Mouse (Mus musculus): ENCODE data around the gene Prrg4.
"Not testable (repeated sequence)": the region's sequence is repeated elsewhere in the genome, so short reads cannot be mapped to it uniquely, and the experiment has no call there.

Gene Prrg4

DNA sequence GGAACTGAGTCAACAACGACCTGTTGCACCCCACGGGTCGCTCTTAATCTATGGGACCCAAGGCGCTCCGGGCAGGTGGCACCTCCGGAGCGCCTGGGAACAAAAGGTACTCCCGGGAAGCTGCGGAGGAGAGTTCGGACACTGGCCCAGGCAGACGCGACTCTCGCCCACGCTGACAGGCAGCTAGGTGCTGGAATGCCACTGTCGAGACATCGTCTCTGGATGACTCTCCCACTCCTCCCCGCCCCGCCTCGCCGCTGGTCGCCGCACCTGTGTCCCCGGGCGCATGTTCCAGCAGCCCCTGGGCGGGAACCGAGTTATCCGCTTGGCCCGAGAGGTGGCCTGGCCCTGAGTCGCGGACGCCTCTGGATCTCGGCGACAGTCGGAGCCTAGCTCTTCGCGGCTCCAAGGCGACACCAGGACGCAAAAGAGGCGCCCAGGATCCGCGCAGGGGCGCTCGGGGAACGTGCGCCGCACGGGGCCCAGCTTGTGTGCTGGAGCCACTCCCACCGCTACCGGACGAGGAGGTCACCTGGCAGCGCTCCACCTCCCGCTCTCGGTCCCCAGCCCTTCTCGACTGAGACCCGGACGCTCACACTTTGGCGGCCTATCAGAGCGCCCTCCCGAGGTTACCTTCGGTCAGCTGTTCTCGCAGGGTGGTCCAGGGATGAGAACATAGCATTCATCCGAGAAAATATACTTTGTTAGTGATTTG, at the start of gene Prrg4:
Prrg4 (minus strand) TSS at position 601 of the 715 bp plus-strand sequence.
- DNase-seq (ENCODE audit: low read depth, low spot score), result peak; percentile 57

DNA sequence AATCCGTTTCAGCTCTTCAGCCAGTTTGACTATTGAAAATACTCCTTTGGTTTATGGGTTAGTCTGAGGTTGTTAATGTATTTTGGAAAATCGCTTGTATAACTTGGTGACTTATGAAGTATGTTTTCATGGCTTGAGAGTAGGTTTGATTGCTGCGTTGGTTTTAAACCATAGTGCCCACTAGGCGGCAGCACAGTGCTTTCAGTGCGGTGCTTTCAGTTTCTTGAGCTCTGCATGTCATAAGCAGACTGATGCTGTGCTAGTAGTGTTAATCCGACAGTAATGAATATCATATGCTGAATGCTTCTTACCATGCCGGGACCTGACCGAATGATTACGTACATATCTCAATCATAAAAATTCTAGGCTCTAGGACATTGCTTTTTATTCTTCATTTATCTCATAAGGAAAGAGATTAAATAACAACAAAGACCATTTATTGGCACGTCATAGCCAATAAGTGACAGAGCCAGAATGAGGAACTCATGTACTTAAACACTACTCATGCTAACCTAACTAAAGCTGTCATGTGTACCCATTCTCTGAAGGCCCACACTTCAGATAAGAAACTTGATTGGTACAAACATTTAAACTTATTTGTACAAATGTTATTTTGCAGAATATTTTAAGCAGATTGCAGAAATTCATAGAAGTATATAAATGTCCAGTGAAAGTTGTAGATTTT, 38.3 kb upstream of the Prrg4 start:
- peak; percentile 56 for DNase-seq (ENCODE audit: low read depth, low spot score)

DNA sequence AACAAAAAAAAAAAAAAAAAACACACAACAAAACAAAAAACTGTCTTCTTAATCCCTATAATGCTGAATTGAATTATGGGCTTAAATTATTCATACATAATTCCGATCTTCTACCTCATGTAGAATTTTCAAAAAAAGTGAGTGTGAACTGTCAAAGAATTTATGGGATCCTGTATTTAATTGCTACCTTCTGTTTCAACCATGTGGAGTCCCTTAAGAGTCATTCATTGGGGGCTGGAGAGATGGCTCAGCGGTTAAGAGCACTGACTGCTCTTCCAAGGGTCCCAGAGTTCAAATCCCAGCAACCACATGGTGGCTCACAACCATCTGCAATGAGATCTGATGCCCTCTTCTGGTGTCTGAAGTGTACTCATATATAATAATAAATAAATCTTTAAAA, 37.7 kb upstream of the Prrg4 start:
- DNase-seq (ENCODE audit: low read depth, low spot score), result not testable (repeated sequence)

DNA sequence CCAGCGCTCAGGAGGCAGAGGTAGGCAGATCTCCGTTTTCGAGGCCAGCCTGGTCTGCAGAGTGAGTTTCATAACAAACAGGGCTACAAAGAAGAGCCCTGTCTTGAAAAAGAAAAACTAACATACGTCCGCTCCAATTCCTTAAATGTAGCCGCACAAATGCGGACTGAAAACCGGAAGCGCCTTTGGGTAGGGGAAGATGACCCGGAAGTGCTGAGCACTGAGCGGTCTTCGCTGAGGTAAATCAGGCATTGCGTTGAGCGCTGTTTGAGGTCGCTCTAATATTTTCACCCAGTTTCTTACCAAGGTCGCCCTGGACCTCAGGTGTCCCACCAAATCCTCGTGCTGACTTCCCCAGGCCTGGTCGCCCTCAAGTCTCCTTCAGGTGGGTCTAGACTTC, 36.4 kb upstream of the Prrg4 start:
- no peak for DNase-seq (ENCODE audit: low read depth, low spot score)

DNA sequence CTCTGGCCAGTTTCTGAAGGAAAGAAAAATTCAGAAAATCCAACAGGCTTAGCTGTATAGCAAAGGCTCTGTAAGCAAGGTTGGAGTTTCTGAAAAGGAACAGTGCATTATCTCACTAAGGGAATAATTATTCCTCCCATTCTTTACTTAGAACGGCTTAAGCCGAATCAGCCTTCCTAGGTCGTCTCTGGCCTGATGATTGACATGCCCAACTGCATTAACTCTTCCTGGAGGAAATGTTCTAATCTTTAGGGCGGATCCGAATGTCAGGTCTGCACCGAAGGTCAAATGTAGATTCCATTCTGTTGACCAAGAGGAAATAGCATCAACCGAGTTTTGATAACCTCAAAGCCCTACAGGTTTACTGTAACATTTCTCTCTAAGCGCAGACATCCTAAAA, 29.1 kb upstream of the Prrg4 start:
- DNase-seq (ENCODE audit: low read depth, low spot score), result no peak

DNA sequence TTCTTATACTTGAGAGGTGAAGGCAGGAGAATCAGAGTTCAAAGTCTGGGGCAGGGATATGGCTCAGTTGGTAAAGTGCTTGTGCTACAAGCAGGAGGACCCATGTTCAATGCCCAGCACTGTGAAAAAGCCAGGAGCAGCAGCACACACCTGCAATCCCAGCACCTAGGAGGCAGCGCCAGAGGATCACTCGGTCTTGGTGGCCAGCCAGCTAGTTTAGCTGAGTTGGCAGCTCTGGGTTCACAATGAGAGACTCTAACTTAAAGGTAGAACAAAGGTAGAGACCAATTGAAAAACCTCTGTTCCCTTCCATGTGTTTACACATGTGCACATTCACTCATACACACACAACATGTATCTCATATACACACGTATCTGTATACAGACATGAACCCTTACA, 19.4 kb upstream of the Prrg4 start:
- DNase-seq (ENCODE audit: low read depth, low spot score), result no peak

DNA sequence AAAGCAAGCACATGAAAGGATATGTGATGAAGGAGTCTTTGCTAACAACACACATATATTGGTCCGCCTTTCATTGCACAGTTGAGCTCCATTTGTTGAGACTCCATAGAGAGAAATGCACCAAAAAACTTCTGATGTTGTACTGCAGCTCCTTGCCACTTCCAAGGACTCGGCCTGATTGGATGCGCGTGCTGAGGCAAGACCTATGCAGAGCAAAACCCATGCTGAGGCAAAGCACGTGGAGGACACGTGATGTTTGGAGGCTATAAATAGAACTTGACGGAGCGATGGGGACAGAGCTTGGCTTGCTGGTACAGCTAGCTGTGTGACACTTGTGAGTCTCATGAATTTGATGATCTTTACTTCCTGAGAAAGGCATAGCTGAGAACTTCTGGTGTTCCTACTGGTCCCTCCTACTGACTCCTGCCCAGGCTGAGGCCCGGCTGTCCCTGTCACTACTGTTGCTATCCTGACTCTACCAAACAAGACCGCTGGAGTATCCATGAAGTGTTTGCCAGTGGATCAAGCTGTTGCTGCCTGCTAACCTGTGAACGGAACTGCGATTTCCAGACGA, 17.7 kb upstream of the Prrg4 start, which contains the start of gene Ccdc73:
Ccdc73 (plus strand) TSS at position 524 of the 574 bp plus-strand sequence.
- no peak for DNase-seq (ENCODE audit: low read depth, low spot score)

DNA sequence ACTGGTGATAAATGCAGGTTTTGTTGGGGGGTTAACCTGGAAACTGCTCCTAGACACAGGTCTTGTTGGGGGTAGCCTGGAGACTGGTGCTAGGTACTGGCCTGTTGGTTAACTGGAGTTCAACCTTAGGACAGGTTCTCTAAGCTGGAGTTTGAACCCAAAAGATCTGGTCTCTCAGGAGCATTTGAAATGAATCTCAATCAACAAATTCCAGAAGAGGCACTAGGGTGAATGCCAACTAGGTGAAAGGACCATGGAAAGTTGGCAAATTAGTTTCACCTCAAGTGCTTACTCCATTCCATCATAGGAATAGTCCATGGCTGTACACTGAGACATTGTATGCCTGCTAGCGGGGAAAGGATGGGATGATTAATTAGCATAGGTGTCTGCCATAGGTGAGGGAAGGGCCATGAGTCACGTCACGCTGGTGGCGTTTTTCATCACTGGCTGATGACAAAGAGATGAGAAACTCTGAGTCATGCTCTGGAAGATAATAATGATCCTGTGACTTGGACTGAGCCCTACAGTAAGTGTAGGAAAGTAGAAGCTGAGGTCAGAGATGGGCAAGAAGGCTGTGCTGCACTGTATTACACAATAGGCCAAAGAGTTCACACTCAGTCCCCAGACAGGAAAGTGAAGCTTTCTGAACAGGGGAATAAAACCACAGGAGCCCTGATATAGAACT, 14.6 kb upstream of the Prrg4 start:
- no peak for DNase-seq (ENCODE audit: low read depth, low spot score)

DNA sequence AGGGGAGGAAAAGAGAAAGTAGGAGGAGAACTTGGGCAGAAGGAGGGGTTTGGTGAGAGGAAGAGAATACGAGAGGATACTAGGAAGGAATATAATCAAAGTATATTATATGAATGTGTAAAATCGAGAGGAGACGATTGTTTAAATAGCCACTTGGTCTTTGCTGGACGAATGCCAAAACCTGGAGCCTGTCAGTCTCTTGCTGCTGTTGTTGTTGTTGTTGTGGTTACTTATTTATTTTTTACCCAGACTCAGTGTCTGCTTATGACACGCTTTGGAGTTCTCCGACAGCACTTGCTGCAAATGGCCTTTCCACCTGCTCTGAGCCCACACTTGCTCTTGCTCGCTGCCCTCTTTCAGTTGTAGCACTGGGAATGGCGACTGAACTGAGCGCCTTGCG, 10.8 kb upstream of the Prrg4 start:
- DNase-seq (ENCODE audit: low read depth, low spot score), result no peak

DNA sequence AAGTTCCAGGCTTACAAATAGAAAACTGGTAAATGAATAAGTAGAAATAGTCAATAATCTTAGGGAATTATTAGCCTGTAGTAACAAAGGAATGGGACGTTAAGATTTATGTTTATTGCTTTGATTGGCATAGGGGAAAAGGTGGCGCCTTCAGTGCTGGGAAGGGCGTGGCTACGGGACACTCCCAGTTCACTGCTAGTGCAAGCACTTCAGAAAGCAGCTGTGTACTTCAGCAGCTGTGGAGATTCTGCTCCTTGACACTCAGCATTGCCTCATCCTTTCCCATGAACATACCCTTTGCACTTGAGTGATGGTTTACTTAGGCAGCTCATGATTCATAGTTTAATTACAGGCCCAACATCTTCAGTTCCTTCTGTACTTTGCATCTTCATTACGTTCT, 9.4 kb upstream of the Prrg4 start:
- no peak for DNase-seq (ENCODE audit: low read depth, low spot score)

DNA sequence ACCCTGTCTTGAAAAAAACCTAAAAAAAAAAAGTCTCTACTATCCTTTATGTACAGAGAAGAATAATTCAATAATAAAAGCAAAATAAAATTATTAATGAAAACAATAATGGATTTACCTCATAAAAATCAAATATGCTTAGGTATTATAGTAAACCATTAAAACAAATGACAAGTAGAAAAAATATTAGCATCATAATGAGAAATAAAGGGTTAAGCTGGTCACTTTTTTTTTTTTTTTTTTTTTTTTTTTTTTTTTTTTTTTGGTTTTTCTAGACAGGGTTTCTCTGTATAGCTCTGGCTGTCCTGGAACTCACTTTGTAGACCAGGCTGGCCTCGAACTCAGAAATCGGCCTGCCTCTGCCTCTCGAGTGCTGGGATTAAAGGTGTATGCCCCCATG, 8.4 kb upstream of the Prrg4 start:
- DNase-seq (ENCODE audit: low read depth, low spot score), result not testable (repeated sequence)

DNA sequence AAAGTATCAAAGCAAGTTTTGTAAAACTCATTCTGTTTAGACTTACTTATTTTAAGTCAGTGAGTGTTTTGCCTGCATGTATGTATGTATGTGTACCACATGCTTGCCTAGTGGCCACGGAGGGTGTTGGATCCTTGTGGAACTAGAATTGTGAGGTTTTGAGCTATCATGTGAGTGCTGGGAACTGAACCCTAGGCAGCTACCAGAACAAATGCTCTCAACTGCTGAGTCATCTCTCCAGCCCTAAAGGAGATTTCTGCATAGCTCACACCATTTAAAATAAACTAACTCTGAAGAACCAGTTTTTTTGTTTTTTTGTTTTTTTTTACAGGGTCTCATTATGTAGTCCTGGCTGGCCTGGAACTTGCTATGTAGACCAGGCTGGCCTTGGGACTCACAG, 6.5 kb upstream of the Prrg4 start:
- no peak for DNase-seq (ENCODE audit: low read depth, low spot score)

DNA sequence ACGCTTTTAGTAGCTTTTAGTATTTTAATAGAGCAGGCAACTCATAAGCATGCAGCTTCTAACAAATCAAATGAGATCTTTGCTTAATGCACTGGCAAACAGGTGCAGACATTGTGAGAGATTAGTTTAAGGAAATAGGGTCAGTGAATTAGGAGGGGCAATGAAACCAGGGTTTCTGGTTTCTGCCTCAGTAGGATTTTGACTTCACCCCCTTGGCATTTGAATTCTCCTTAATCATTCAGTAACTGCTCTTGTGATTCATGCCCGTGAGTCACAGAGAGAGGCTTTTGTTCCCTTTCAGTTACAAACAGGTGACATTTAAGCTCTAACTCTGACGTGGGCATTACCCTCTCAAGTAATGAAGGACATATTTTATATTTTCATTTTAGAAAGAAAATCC, 6.1 kb upstream of the Prrg4 start:
- no peak for DNase-seq (ENCODE audit: low read depth, low spot score)

DNA sequence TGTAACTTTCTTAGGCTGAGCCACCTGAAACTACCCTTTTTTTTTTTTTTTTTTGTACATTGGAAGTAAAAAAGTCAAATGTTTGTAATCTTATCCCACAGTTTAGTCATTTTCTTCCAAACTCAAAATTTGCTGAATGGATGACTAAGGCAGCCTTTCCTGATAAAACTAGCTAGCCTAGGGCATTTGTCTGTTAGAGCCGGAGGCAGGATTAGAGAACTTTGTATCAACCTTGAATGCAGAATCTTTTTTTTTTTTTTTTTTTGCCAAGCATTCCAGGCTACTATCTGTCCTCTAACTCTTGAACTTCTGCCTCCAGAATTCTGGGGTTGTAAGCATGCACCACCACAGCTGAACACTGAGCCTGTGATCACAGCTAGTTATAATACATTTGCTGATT, 5.2 kb upstream of the Prrg4 start:
- no peak for DNase-seq (ENCODE audit: low read depth, low spot score)

DNA sequence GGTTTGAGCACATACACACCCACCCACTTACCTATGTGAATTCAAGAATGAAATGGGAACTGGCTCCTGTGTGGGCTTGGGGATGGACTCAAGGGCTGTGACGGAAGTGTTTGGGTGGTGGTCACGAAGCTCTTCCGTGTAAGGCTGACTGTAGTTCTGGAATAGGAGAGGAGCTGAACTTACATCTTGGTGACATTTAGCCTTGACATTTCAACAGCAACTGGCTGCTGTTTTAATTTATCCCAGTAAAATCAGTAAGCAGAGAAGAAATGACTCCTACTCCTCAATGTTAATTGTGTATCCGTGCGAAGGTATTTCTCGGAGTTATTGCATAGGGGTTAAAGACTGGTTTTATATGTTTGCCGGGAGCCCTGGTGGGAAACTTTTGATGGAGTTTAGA, 2.9 kb upstream of the Prrg4 start:
- no peak for DNase-seq (ENCODE audit: low read depth, low spot score)

DNA sequence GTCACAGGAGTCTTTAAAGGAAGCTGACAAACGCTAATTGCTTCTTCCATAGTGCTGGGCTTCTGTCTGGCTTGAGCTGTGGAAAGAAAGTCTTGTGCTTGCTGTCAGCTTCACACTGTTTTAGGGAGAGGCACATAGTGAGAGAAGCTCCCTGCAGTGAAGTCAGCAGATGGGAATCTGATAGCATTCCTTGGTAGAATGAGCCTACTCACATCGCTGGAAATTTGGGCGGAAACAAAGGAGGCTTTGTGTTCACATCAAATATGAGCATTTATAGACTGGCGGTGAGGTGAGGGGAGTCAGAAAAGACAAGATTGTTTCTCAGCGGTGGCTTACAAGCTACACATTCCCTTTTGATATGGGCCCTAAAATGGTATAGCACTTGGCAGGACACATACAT, 2.0 kb upstream of the Prrg4 start:
- DNase-seq (ENCODE audit: low read depth, low spot score), result no peak

DNA sequence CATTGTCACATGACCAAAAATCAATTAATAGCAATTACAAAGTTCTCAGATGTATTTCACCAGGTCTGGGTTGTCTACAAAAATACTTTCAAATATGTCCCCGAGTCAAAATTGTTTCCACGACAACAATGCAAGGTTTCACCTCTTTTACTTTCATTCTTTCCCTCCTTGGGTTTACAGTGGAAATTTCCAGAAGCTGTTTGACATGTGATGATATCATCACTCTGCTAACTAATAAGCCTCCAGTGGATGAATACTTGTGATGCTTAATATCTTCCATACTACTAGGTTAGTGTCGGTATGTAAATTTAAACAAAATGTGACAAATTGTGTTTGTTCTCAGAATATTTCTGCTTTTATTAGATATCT, 299 bp upstream of the Prrg4 start:
- DNase-seq (ENCODE audit: low read depth, low spot score), result peak; percentile 59

DNA sequence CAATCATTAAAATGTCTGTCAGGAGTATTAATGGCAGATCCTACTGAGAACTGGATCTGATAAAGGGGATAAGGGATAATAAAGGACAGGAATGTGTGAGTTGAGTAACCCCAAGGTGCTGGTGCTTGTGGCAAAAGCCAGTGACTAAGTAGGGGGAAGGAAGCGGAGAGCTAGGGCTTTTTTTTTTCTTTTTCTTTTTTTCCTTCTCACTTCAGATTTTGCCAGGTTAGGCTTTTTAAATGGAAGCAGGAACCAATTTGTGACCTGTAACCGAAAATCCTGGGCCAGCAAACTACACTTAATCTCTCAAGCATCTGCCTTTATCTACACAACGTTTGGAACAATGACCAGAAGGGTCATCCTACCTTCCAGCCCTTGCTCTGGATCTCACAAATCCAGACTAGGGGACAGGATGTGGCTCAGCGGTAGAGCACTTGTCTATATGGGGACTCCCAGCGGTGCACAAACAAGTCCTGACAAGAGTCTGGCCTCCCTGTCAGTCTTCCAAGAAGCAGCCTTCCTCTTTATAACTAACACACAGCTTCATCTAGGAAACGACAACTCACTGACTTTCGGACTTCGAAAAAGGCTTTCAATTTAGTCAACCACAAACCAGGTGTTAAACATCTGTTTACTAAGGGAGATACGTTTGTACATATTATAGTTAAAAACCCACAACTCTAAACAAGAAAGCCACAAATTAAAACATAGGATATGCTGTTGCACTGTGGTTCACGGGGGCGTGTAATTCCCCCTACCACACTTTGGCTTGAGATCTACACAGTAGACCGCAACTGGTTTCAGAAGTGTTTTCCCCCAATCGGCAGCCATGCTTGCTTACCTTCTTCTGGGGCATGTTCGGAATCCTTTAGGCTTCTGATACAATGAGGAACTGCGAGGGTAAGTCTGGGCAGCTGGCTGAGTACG, 1.2 kb downstream of the Prrg4 start:
- DNase-seq (ENCODE audit: low read depth, low spot score), result peak; percentile 62

DNA sequence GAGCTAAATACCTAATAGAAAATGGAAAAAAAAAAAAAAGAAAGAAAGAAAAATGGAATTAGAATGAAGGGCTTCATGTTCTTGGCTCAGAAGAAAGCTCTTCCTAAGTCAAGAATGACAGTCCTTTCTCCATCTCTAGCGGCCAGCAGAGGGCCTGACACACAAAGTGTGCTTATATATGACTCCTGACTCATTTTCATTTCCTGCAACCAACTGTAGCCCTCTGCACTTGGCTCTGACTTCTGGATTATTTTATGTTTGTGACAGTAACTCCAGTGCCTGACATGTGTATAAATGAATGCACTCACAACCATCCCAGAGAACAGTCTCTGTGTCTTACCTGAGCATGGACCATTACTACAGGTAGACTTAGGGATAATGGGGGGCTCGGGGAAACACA, 2.0 kb downstream of the Prrg4 start:
- peak; percentile 55 for DNase-seq (ENCODE audit: low read depth, low spot score)

DNA sequence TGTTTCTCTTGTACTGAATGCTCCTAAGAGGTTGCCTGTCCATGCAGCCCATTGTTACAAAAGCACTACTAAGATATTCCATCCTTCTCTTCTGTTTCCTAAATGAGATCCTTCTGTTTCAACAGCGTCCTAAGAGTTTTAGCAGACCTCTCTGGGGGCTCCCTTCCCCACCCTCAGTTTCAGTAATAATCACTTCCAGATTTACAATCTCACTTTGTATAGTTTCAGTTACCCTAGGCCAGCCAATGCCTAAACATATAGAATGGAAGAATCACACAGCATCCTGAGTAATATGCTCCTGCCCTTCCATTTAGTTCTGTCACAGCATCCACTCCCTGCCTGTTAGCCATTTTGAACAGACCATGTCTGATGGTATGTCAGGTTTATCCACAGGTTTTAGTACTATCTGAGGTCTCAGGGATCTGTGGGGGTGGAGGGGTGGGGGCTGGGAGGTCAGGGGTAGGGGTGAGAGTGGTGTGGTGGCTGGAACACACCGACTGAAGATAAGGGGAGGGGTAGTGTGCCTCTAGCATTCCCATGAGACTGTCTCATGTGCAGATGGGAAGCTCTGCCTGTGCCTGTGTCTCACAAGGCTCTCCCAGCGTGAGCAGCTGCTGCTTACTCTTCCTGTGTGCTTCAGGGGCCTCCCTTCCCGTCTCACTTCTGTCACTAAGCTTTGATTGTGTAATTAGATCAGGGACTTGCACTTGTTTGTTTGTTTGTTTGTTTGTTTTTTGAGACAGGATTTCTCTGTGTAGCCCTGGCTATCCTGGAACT, 2.9 kb downstream of the Prrg4 start:
- no peak for DNase-seq (ENCODE audit: low read depth, low spot score)

DNA sequence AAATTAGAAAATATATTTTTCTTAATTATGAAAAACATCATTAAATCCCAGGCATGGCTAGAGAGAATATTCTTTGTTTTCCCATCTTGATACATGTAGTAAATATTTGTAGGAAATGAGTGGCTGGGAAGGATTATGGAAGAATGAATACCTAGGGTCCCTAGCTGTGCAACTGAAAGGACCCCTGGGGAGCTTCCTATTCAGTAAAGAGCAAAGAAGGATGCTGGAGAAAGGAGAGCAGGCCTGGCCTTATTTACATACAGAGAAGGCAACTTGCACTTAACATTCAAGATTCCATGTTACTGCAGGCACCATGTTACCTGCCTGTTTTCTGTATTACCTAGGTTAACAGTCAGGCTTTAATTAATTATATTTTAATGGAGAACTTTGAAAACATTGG, 7.1 kb downstream of the Prrg4 start:
- no peak for DNase-seq (ENCODE audit: low read depth, low spot score)

Data from CD4-positive helper T cell, adult 2 months (primary cell).